Mouse (Mus musculus) E14TG2a.4 (cell line): Measurements from ENCODE around the gene Rbm5.
A peak's percentile ranks its signal among the peaks of the same experiment; 100 is the strongest.

Source experiments
- H3K27me3 ChIP-seq: 2 replicates; pipeline ENCODE4 v1.6.1; 2014; ENCODE audit warnings: low read length, control low read depth; ENCODE audit not compliant: insufficient read depth
- H3K36me3 ChIP-seq: 2 replicates; pipeline ENCODE4 v1.6.1; 2014; ENCODE audit warnings: low read length, control low read depth; ENCODE audit not compliant: insufficient read depth
- H3K4me1 ChIP-seq: replicated peaks from 2 replicates; pipeline ENCODE4 v1.6.1; 2014; ENCODE audit warnings: low read depth, low read length, control low read depth
- H3K4me3 ChIP-seq: replicated peaks from 2 replicates; pipeline ENCODE4 v1.5.1; 2014; ENCODE audit warnings: mild to moderate bottlenecking, low read length
- H3K9me3 ChIP-seq: 2 replicates; pipeline ENCODE4 v1.6.1; 2014; ENCODE audit warnings: low read length, control low read depth
- CTCF ChIP-seq: conservative IDR thresholded peaks from 2 replicates; pipeline ENCODE4 v1.5.1; 2014; ENCODE audit warnings: low read length
- NANOG ChIP-seq: IDR thresholded peaks from 2 replicates; pipeline ENCODE4 v1.6.1; 2014; ENCODE audit warnings: borderline replicate concordance, low read length, mixed read lengths
- POU5F1 ChIP-seq: IDR thresholded peaks from 2 replicates; pipeline ENCODE4 v1.6.1; 2014; ENCODE audit warnings: low read length, borderline replicate concordance

Gene Rbm5

GRCm38 (mm10) chr9:107769445-107770000, 1.3 kb downstream of the Rbm5 start:
- Histone ChIP-seq H3K27me3 (no peaks in the 10 kb centered on the region), H3K4me1 (peaks cover 20% of the 10 kb centered on the region), H3K4me3 (peak overlapping the region; percentile 99), H3K36me3 (peaks cover 63% of the 10 kb centered on the region), H3K9me3 (no peaks in the 10 kb centered on the region)
- TF ChIP-seq NANOG (no peak), POU5F1 (no peak)

GRCm38 (mm10) chr9:107768851-107769250, 1.9 kb downstream of the Rbm5 start:
- H3K4me1 ChIP-seq = peaks cover 20% of the 10 kb centered on the region
- H3K27me3 ChIP-seq = no peaks in the 10 kb centered on the region
- H3K36me3 ChIP-seq = peaks cover 63% of the 10 kb centered on the region
- H3K9me3 ChIP-seq = no peaks in the 10 kb centered on the region
- no peak for TF ChIP-seq CTCF
- no peak for TF ChIP-seq NANOG
- no peak for TF ChIP-seq POU5F1
- no peak overlapping the region for H3K4me3 ChIP-seq

GRCm38 (mm10) chr9:107759593-107759992, 11.2 kb downstream of the Rbm5 start:
- peaks cover 96% of the 10 kb centered on the region for H3K36me3 ChIP-seq
- TF ChIP-seq CTCF = no peak
- TF ChIP-seq POU5F1 = no peak
- TF ChIP-seq NANOG = no peak
- H3K9me3 ChIP-seq = no peaks in the 10 kb centered on the region
- H3K4me1 ChIP-seq = no peaks in the 10 kb centered on the region
- H3K27me3 ChIP-seq = no peaks in the 10 kb centered on the region
- H3K4me3 ChIP-seq = no peak overlapping the region

- TF ChIP-seq POU5F1 = no peak
- TF ChIP-seq CTCF = no peak
- no peak for TF ChIP-seq NANOG
- H3K27me3 ChIP-seq = no peaks in the 10 kb centered on the region
- no peak overlapping the region for H3K4me3 ChIP-seq
- H3K9me3 ChIP-seq = no peaks in the 10 kb centered on the region
- H3K36me3 ChIP-seq = peaks cover 91% of the 10 kb centered on the region
- no peaks in the 10 kb centered on the region for H3K4me1 ChIP-seq
Observed at GRCm38 (mm10) chr9:107750378-107750777, 20.4 kb downstream of the Rbm5 start.

GRCm38 (mm10) chr9:107748063-107748462, 22.7 kb downstream of the Rbm5 start:
- TF ChIP-seq NANOG (no peak), CTCF (no peak), POU5F1 (no peak)

GRCm38 (mm10) chr9:107747310-107747709, 23.5 kb downstream of the Rbm5 start:
- H3K4me1 ChIP-seq = no peaks in the 10 kb centered on the region
- H3K4me3 ChIP-seq = no peak overlapping the region
- H3K9me3 ChIP-seq = no peaks in the 10 kb centered on the region
- H3K36me3 ChIP-seq = peaks cover 99% of the 10 kb centered on the region
- no peak for TF ChIP-seq NANOG
- TF ChIP-seq CTCF = no peak
- TF ChIP-seq POU5F1 = no peak
- H3K27me3 ChIP-seq = no peaks in the 10 kb centered on the region

More at GRCm38 (mm10) chr9:107748063-107748462, 22.7 kb downstream of the Rbm5 start:
- H3K4me1 ChIP-seq = no peaks in the 10 kb centered on the region
- H3K4me3 ChIP-seq = no peak overlapping the region
- no peaks in the 10 kb centered on the region for H3K27me3 ChIP-seq
- H3K9me3 ChIP-seq = no peaks in the 10 kb centered on the region
- peaks cover 98% of the 10 kb centered on the region for H3K36me3 ChIP-seq

GRCm38 (mm10) chr9:107746679-107747078, 24.1 kb downstream of the Rbm5 start:
- Histone ChIP-seq H3K9me3 (no peaks in the 10 kb centered on the region), H3K36me3 (peaks cover 99% of the 10 kb centered on the region), H3K4me1 (no peaks in the 10 kb centered on the region), H3K27me3 (no peaks in the 10 kb centered on the region), H3K4me3 (no peak overlapping the region)
- TF ChIP-seq CTCF (peak; percentile 61), POU5F1 (no peak)

GRCm38 (mm10) chr9:107744061-107744460, 26.7 kb downstream of the Rbm5 start:
- H3K9me3 ChIP-seq = no peaks in the 10 kb centered on the region
- TF ChIP-seq CTCF (no peak), POU5F1 (no peak), NANOG (no peak)

GRCm38 (mm10) chr9:107738841-107739202, 32.0 kb downstream of the Rbm5 start:
- Histone ChIP-seq H3K9me3 (no peaks in the 10 kb centered on the region), H3K27me3 (peaks cover 27% of the 10 kb centered on the region), H3K4me3 (no peak overlapping the region), H3K4me1 (peaks cover 50% of the 10 kb centered on the region), H3K36me3 (peaks cover 57% of the 10 kb centered on the region)
- peak; percentile 49 for TF ChIP-seq CTCF
- TF ChIP-seq NANOG = no peak

More at GRCm38 (mm10) chr9:107744061-107744460, 26.7 kb downstream of the Rbm5 start:
- Histone ChIP-seq H3K4me1 (peaks cover 4% of the 10 kb centered on the region), H3K36me3 (peaks cover 99% of the 10 kb centered on the region), H3K27me3 (no peaks in the 10 kb centered on the region), H3K4me3 (no peak overlapping the region)
